Mouse (Mus musculus): ENCODE data around the gene Apeh.

- no peak for TF ChIP-seq CTCF (IDR thresholded peaks at IDR 0.05; ENCODE audit: low read depth)
- TF ChIP-seq EP300 (IDR thresholded peaks at IDR 0.05; ENCODE audit: low read depth): no peak
These were observed 15.8 kb upstream of the Apeh start for GRCm38 (mm10) chr9:108110160-108110559.

Data from liver, embryonic 14.5 days (tissue).